In the genomic region with DNA sequence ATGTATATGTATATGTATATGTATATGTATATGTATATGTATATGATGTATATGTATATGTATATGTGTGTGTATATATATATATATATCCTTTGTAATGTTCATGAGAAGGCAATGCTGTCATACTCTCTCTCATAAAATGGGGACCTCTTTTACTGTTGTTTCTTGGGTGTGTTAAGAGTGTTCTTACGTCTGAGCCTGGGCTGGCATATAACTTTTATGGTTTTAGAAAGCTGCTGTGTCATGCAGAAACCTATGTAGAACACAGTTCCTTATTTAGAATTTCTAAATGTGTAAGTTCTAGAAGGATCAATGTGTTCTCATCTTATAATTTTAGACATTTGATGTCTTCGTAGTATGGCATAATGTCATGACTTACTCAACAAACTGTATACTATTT, we compare ENCODE assay signal across 37 mouse cellular contexts. TPM values are rescaled to one million over a fixed set of nuclear protein-coding genes. Genes with fewer than 3 reads are reported as not detected.
"Had no signal": no experiment of that assay in that cellular context is flagged by ENCODE, and none has a peak within 500 bp of the region (broad histone marks: within the 10 kb centered on the region; RNA-seq: fewer than 3 reads in every experiment).

No protein-coding gene starts in this region.

- H3K36me3 ChIP-seq: heart, embryonic 10.5 days; heart, embryonic 12.5 days; hindbrain, embryonic 10.5 days; hindbrain, embryonic 12.5 days; limb, embryonic 10.5 days; limb, embryonic 12.5 days; liver, embryonic 13.5 days had no signal

- H3K4me3 ChIP-seq: heart, embryonic 10.5 days; heart, embryonic 12.5 days; hindbrain, embryonic 10.5 days; hindbrain, embryonic 12.5 days; layer of hippocampus, adult 2 months; left cerebral cortex, adult 2 months; limb, embryonic 10.5 days; limb, embryonic 12.5 days; liver, embryonic 13.5 days had no signal

- DNase-seq: gastrocnemius, postnatal 14 days; gastrocnemius, postnatal 36 days; heart, adult 18-20 months; heart, postnatal 10 days; heart, postnatal 4 days; kidney, adult 18-20 months; kidney, adult 8-10 months; kidney, postnatal 10 days; kidney, postnatal 25 days; kidney, postnatal 4 days; liver; liver, embryonic 13.5 days had no signal

- H3K9me3 ChIP-seq: heart, embryonic 10.5 days; heart, embryonic 12.5 days; hindbrain, embryonic 10.5 days; hindbrain, embryonic 12.5 days; limb, embryonic 10.5 days; limb, embryonic 12.5 days; liver, embryonic 13.5 days had no signal

- ATAC-seq: hindbrain, embryonic 16.5 days; inflammation-experienced regulatory T-cells, adult 6 months had no signal

- H3K4me2 ChIP-seq: heart, embryonic 12.5 days; hindbrain, embryonic 12.5 days; hindbrain, embryonic 14.5 days; limb, embryonic 12.5 days; liver, embryonic 11.5 days; liver, embryonic 13.5 days had no signal

- H3K9ac ChIP-seq: heart, embryonic 12.5 days; hindbrain, embryonic 12.5 days; hindbrain, embryonic 14.5 days; limb, embryonic 12.5 days; liver, embryonic 13.5 days had no signal

- H3K27ac ChIP-seq: heart, embryonic 10.5 days; hindbrain, embryonic 10.5 days; hindbrain, embryonic 12.5 days; hindbrain, embryonic 14.5 days; layer of hippocampus, adult 2 months; left cerebral cortex, adult 2 months; limb, embryonic 10.5 days; limb, embryonic 12.5 days; liver, embryonic 13.5 days had no signal

RNA-seq across cellular contexts. Expression of gene Cxcl5, which starts 1.7 kb away (rescaled TPM):
- total RNA-seq: gastrocnemius, adult 18-20 months; gastrocnemius, adult 8-10 months; gastrocnemius, postnatal 14 days; gastrocnemius, postnatal 36 days; heart, postnatal 10 days; heart, postnatal 4 days had no signal
- polyA plus RNA-seq: heart, embryonic 12.5 days; heart, embryonic 14.5 days; hindbrain, embryonic 10.5 days; inflammation-experienced regulatory T-cells, adult 6 months; kidney, embryonic 16.5 days; limb, embryonic 12.5 days had no signal

RNA-seq across cellular contexts. Expression of gene Ppbp, which starts 7.5 kb away (rescaled TPM):
- total RNA-seq: layer of hippocampus, postnatal 10 days; layer of hippocampus, postnatal 25 days had no signal

RNA-seq across cellular contexts. Expression of gene Pf4, which starts 11.4 kb away (rescaled TPM):
- polyA plus RNA-seq: inflammation-experienced regulatory T-cells, adult 6 months had no signal

RNA-seq across cellular contexts. Expression of gene Cxcl3, which starts 25.1 kb away (rescaled TPM):
- total RNA-seq: gastrocnemius, adult 18-20 months; gastrocnemius, adult 8-10 months; gastrocnemius, postnatal 14 days; gastrocnemius, postnatal 36 days; heart, adult 18-20 months; heart, adult 8-10 months; heart, postnatal 10 days; heart, postnatal 25 days; heart, postnatal 4 days; layer of hippocampus, adult 2 months; layer of hippocampus, postnatal 10 days; layer of hippocampus, postnatal 25 days; left cerebral cortex, adult 2 months; left cerebral cortex, postnatal 14 days; left cerebral cortex, postnatal 36 days had no signal
- polyA plus RNA-seq: heart, embryonic 12.5 days; heart, embryonic 14.5 days; hindbrain, embryonic 10.5 days; hindbrain, embryonic 12.5 days; hindbrain, embryonic 14.5 days; intestine, embryonic 16.5 days; kidney, embryonic 14.5 days; kidney, embryonic 16.5 days; limb, embryonic 10.5 days; limb, embryonic 12.5 days; liver, embryonic 13.5 days had no signal

RNA-seq across cellular contexts. Expression of gene Cxcl15, which starts 33.5 kb away (rescaled TPM):
- total RNA-seq: gastrocnemius, adult 18-20 months; gastrocnemius, adult 8-10 months; gastrocnemius, postnatal 14 days; gastrocnemius, postnatal 36 days; heart, adult 8-10 months; heart, postnatal 10 days; heart, postnatal 25 days; heart, postnatal 4 days; layer of hippocampus, adult 2 months; layer of hippocampus, postnatal 10 days; layer of hippocampus, postnatal 25 days; left cerebral cortex, adult 2 months; left cerebral cortex, postnatal 14 days; left cerebral cortex, postnatal 36 days had no signal
- polyA plus RNA-seq: gonadal fat pad, adult 2 months; heart, embryonic 12.5 days; heart, embryonic 14.5 days; hindbrain, embryonic 10.5 days; hindbrain, embryonic 12.5 days; hindbrain, embryonic 14.5 days; hindbrain, embryonic 16.5 days; inflammation-experienced regulatory T-cells, adult 6 months; kidney, embryonic 14.5 days; limb, embryonic 10.5 days; limb, embryonic 12.5 days; liver, embryonic 11.5 days; liver, embryonic 13.5 days had no signal
